Mouse (Mus musculus) lung, postnatal 10 days (tissue): ENCODE data around the gene Selenov.
"Not testable (repeated sequence)": the region's sequence is repeated elsewhere in the genome, so short reads cannot be mapped to it uniquely, and the experiment has no call there.

Experiments
- DNase-seq: peaks from one replicate; pipeline ENCODE4 v3.0.0; 2021

Gene Selenov

DNA sequence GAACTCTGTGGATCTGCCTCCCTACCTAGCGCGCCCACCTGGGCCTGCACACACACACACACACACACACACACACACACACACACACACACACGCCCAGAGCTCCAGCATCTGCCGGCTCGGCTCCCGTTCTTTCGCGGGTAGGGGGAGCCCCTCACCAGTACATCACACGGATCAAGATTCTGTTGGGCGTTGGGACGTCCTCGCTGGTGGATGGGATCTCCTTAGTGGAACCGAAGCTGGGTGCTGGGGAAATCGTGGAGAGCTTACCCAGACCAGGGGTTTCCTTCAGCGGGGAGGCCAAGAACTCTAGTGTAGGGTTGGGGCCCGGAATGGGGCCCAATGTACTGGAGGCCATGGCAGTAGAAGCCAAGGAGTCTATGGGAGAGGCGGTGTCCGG lies 821 bp downstream of the Selenov start:
- peak; percentile 21 for DNase-seq

DNA sequence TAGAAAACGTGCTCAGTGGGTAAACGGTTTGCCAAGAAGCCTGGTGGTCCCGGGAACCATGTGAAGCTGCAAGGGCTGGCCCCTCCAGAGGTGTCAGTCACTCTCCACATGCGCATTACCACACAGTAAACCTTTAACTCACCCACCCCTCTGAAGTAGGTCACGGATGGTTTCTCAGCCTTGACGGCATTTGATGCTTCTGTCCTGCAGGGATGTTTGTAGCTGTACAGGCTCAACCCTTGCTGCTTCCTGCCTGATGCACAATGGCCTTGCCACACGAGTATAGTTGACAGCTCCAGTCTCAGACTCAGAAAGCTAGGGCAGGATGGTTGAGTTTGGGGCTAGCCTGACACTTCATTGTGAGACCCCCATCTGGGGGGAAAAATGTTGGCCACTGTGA lies 10.4 kb downstream of the Selenov start:
- DNase-seq, result no peak

DNA sequence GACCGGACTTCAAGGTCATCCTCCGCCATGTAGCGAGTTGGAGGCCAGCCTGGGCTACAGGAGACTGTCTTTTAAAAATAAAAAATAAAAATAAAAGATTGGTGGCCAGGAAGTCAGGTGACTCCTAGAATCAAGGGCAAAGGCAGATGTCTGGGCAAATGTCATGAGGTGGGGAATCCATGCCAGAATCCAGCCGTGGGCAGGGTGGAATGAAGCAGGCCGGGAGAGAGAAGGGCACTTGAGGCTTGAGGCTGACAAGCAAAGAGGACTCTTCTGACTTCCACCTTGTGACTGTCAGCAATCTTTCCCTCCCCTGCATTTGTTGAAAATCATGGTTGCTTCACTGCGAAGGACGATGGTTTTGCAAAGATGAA lies 12.7 kb downstream of the Selenov start:
- no peak for DNase-seq

DNA sequence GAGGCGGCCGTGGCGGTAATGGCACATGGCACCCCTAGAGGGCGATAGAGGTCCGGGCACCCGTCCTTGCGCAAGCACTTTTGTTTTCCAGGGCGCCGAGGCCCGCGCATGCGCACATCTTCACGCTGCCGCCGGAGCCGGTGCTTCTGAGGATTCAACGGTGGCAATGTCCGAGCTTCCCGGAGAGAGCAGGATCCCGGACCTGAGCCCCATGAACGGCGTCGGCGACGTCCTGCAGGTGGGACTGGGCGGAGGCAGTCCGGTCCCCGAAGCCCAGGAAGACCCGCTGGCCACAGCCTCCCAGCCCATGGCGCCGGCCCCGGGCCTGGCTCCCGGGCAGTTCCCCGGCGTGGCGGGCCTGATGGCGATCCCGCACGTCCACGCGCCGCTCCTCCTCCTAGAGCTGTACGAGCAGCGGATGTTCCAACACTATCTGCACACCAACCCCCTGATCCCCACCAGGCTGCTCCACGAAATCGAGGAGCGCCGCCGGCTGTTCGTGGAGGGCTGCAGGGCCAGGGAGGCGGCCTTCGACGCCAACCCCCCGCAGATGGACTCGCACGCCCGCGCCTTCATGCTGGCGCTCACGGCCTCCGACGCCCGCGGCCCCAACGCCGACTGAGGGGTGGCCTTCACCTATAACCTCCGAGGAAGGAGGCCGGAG lies 13.2 kb downstream of the Selenov start, which contains the start of gene Eid2b:
TSS of gene Eid2b (plus strand) at position 125 of the 664 bp plus-strand sequence.
- DNase-seq, result peak; percentile 96

GRCm38 (mm10) chr7:28277237-28277614 lies 13.8 kb downstream of the Selenov start:
- no peak for DNase-seq

GRCm38 (mm10) chr7:28271761-28272160 lies 19.2 kb downstream of the Selenov start:
- DNase-seq, result no peak

- no peak for DNase-seq
Measured at GRCm38 (mm10) chr7:28269355-28269754, 21.6 kb downstream of the Selenov start.

DNA sequence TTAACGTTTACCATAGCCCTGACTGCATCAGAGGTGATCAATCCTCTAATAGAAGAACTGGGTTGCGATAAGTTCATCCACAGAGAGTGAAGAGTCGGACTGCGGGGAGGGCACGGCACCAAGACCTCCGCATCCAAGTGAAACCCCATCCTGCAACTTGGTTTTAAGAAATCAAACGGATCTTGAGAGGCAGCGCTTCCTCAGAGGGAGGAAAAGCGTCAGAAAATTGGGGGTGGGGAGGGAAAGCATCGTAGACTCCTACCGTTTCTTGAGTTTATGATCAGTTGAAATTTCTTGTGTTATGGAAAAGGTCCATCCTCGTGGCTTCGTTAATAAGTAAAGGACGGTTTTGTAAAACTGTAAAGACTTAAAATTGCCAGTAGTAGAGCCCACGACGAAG lies 22.4 kb downstream of the Selenov start:
- DNase-seq, result no peak

DNA sequence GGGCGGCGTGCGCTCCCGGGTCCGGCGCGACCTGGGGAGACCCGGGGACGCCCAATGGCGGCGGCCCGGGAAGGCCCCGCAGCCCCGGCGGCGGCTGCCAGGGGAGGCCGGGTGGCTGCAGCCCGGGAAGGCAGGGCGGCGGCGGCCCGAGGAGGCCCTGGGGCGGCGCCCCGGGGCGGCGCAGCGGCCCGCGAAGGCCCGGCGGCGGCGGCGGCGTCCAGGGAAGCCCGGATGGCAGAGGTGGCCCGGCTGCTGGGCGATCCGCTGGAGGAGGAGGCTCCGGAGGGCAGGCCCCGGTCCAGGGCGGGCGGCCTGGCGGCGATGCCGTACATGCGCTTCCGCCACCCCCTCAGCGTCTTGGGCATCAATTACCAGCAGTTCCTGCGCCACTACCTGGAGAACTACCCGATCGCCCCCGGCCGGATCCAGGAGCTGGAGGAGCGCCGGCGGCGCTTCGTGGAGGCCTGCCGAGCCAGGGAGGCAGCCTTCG lies 22.9 kb downstream of the Selenov start:
- peak; percentile 69 for DNase-seq

DNA sequence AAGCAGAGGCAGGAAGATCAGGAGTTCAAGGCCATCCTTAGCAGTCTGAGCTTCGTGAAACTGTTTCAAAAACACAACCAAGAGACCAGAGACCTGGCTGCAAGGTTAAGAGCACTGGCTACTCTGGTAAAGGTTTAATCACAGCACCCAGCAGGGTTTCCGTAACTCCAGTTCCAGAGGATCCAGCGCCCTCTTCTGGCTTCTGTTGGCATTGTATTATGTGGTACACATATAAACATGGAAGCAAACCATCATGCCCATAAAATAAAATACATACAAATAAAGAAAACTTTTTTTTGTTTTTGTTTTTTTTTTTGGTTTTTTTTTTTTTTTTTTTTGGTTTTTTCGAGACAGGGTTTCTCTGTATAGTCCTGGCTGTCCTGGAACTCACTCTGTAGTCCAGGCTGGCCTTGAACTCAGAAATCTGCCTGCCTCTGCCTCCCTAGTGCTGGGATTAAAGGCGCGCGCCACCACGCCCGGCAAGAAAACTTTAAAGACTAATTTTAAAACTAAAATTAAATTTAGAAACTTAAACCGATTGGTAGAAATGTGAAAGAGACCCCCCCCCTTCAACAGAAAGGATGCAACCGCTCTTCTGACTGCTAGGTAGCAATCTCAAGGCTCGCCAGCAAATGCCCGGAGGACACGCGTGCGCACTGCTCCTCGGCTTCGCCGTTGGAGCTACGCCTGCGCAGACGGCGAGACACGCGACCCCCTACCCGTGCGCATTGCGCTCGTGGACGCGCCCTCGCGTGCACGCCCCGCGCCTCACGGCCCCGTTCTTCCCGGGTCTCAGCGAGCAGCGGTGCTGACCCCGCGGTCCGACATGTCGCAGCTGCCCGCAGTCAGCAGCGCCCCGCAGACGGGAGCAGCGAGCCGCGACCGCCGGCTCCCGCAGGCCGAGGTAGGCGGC lies 23.6 kb downstream of the Selenov start, which contains the start of gene Eid2:
TSS of gene Eid2 (plus strand) at position 753 of the 913 bp plus-strand sequence.
- DNase-seq, result peak; percentile 88

- no peak for DNase-seq
Measured at GRCm38 (mm10) chr7:28265391-28265790, 25.6 kb downstream of the Selenov start.

- DNase-seq, result peak; percentile 84
Measured at GRCm38 (mm10) chr7:28263786-28264185, 27.2 kb downstream of the Selenov start.

- no peak for DNase-seq
Measured at GRCm38 (mm10) chr7:28262861-28263260, 28.1 kb downstream of the Selenov start.

GRCm38 (mm10) chr7:28255476-28255875 lies 35.5 kb downstream of the Selenov start:
- no peak for DNase-seq

- no peak for DNase-seq
Measured at GRCm38 (mm10) chr7:28254591-28254990, 36.4 kb downstream of the Selenov start.

- no peak for DNase-seq
Measured at GRCm38 (mm10) chr7:28251976-28252375, 39.0 kb downstream of the Selenov start.

DNA sequence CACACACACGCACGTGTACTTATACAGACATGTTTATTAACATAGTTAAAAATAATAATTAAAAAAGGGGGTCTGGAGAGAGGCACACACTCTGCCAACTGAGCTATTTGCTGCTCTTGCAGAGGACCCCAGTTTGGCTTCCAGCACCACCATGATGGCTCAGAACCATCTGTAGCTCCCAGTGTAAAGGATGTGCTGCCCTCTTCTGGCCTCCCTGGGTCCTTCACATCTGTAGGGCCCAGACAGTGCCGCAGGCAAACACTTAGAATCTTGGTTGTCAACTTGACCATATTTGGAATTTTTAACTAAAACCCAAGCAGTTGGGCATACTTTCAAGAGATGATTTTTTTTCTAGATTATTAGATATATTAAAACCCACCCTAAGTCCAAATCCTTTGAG lies 42.0 kb downstream of the Selenov start:
- no peak for DNase-seq

GRCm38 (mm10) chr7:28243943-28244342 lies 47.0 kb downstream of the Selenov start:
- DNase-seq, result not testable (repeated sequence)
